Mouse (Mus musculus) ES-CJ7 (cell line): ENCODE measurements at regions not wholly inside any gene's neighbourhood (a gene's known extent, or its start where the extent isn't known, plus 50 kb on each side); places are given as distances from the start of the nearest gene placed in this dataset.

Experiments
- DNase-seq: peaks from one replicate; pipeline ENCODE4 v3.0.0; 2011; ENCODE audit warnings: low read depth, low spot score

DNA sequence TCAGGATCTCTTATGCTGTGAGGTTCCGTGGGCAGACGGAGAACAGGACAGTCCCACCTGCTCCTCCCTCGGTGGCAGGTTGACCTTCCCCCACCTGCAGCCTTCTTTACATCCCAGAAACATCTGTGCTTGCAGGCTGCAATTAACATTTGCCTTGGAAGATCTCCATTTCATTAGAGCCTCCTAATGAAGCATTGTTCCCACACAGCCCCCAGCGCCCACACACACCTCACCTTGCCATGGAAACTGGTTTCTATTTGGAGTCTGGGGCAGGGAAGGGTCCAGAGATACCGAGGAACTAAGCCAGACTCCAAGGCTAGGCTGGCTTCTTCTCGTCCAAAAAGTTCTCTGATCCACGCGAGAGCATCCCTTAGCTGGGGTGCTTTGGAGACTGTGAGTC is 56.6 kb upstream of the Rpl38 start:
- peak; percentile 73 for DNase-seq

DNA sequence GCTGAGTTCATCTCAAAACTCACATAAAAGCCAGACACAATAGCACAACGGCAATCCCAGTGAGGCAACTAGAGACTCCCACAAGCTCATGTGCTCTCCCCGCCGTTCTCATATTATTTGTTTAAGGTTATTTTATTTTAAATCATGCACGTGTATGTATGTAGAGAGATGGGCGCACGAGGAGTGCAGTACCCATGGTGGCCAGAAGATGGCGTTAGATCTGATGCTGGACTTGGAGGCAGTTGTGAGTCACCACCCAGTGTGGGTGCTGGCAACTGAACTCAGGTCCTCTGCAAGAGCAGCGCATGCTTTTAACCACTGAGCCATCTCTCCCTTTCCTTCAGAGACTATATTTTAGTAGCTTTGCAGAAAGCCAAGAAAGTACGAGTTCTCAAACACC is 60.3 kb upstream of the Rpl38 start:
- no peak for DNase-seq

DNA sequence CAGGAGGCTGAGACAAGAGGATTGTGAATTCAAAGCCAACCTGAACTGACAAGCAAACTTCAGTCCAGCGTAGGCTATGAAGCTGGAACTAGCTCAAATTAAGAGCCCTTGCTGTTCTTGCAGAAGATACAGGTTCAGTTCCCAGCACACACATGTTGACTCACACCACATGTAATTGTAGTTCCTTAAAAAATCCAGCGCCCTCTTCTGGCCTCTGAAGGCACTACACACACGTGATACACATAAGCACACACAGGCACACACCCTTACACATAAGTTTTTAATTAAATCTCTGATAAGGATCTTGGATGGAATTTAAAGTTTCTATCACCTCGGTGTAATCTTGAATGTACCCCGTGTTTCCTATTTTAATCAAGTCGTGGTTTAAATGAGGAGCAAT is 65.2 kb upstream of the Rpl38 start:
- no peak for DNase-seq

- no peak for DNase-seq
These were observed 71.1 kb upstream of the Rpl38 start for GRCm38 (mm10) chr11:114597225-114597624.

DNA sequence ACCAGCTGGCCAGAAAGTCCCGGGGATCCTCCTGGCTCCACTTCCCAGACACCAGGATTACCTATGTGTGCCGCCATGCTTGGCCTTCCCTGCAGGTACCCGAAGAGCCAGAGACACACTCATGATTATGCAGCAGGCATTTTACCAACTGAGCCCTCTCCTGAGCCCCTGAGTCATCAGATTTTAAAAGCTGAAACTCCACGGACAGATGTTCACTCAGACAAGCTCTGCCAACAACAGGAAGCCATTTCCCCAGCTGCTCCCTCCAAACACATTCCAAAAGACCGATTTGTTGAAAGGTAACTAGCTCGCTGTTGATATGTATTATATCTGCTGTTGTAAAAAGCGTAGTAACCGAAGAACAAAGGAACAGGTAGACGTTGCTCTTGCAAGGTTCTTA is 75.4 kb upstream of the Rpl38 start:
- no peak for DNase-seq

GRCm38 (mm10) chr11:114588554-114588953 is 79.8 kb upstream of the Rpl38 start:
- DNase-seq = peak; percentile 98

GRCm38 (mm10) chr11:114587986-114588385 is 80.3 kb upstream of the Rpl38 start:
- peak; percentile 81 for DNase-seq

DNA sequence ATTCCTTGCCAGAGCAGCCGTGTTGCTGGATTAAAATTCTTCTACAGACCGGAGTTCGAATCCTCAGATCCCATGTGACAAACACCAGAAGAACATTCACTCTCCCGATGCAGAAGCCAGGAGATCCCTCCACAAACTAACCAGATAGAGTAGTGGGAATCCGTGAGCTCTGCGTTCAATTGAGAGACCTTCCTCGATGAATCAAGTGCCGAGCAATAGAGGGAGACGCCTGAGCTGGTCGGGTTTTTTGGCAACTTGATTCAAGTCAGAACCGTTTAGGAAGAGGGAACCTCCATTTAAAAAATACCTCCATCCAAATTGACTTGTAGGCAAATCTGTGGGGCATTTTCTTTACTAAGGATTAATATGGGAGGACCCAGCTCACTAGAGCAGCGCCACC is 81.9 kb upstream of the Rpl38 start:
- peak; percentile 53 for DNase-seq

GRCm38 (mm10) chr11:114584804-114585203 is 83.5 kb upstream of the Rpl38 start:
- no peak for DNase-seq

- no peak for DNase-seq
These were observed 84.2 kb upstream of the Rpl38 start for GRCm38 (mm10) chr11:114584146-114584545.

DNA sequence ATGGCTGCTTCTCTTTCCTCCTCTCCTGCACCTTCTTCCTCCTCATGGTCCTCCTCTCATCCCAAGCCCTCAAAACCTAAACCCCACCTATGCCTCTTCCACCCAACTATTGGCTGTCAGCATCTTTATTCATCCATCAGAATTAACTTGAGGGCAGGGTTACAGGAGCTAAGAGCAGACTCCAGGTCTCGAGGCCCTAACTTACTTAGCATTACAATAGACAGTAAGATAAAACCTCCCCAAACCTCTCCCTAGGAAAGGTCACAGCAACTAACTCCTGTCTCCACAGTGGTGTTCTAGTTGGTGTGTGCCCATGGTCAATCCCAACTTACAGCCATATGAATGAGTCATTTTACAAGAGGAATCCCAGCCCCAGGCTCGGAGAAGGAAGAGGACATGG is 88.3 kb upstream of the Rpl38 start:
- peak; percentile 85 for DNase-seq

DNA sequence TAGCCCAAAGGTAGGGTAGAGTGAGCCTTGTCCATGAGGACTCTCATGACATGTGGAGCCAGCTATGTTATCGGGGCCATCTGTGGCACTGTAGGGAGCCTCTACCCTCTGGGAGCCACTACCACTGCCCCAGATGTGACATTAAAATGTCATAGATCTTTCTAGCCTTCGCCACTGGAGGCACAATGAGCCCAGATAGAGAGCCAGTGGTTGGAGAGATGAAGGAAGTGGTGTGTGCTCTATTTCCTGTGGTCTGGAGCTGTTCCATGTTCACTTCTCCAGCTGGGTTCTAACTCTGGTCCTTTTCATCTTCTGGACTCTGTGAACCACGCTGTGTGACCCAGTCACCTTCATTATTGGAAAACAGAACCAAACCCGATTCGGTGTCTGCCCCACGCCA is 89.8 kb upstream of the Rpl38 start:
- DNase-seq = no peak

DNA sequence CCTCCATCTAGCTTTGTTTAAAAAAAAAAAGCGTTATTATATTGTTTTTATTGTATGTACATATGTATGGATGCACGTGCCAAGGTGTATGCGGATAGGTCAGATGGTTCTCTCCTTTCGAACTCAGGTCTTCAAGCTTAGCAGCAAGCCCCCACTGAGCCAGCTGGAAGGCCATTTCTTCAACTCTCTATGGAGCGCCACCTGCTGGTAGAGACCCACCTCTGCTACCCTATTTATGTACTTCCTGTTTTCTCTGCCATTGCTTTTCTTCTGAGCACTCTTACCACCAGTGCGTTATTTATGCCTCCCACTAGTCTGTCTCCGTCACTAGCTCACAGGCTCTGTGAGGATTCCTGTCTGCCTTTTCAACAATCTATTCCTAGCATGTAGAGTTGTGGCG is 91.5 kb upstream of the Rpl38 start:
- peak; percentile 87 for DNase-seq

DNA sequence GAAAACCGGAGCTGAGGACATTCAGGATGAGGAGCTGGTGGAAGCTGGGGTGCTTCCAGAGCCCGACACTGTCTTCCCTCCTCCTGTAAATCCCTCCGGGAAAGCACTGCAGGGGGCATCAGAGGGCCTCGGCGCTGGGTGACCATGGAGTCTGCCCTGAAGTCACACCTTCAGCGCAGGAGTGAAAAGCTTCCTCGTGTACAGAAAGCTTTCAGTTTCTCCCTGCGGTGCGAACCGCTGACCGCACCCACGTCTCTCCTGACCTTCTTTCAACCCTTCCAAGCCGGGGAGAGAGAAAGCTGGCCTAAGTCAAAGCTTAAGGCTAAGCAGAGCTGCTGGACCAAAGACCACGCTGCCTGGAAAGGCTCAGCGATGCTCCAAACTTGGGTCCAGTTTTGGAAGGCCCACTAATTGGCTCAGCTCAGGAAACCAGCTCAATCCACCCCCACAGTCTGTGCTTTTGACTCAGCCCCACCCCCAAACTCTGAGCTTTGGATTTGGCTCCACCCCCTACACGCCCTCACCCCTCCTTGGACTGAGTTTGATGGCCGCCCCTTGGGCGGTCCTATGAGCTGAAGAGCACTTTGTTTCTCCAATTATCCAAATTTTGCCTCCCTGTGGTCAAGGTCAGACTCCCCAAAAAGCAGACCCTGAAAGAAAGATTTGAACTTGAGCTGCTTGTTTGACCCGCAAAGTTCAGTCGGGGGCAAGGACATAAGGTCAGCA is 97.0 kb upstream of the Rpl38 start:
- peak; percentile 96 for DNase-seq

GRCm38 (mm10) chr11:114570076-114570475 is 98.2 kb upstream of the Rpl38 start:
- peak; percentile 93 for DNase-seq

GRCm38 (mm10) chr11:114567814-114568800 is 100.2 kb upstream of the Rpl38 start:
- DNase-seq = peak; percentile 86

DNA sequence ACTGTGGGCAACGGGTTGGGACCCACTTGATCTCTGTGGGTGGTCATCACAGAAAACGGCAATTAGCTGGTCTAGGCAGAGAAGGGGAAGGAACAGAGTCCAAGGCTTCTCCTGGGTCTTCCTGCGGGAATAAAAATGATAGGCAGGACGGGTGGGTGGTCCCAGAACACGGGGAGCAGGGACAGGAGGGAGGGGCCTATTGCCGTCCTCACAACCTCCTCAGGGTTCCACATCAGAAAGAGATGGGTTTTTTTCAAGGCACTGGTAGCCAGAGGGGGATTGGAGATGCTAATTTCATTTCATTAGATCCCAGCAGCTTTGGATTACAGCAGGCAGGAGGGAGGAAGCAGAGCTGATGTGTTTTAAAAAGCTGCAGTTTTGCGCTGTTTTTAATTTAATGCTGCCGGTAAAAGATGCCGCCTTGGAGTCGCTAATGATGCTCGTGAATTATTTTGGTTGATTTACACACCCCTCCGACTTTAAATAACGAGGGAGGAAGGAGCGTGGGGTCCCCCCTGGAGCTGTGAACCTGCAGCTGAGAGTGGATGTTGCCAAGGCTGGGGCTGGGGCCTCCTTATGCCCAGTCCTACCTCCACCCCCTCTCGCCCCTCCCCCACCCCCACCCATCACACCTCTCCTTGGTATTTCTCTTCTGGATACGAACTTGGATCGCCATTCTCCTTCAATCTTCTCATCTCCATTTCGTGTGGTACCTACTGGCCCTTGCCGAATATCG is 101.1 kb upstream of the Rpl38 start:
- DNase-seq = peak; percentile 62

DNA sequence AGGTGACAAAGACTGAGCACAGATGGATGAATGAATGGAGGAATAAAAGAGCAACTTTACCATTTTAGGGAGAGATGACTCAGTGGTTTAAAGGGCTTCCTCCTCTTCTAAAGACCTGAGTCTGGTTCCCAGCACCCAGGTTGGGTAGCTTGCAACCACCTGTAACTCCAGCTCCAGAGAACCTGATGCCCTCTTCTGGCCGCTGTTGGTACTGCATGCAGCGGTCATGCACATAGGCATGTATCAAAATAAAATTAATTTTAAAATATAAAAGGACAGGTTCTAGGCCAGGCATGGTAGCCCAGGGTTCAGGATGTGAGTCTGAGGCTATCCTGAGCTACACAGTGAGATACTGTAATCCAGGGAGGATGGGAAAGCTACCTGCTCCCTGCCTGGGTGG is 103.4 kb upstream of the Rpl38 start:
- no peak for DNase-seq

- no peak for DNase-seq
These were observed 105.2 kb upstream of the Rpl38 start for GRCm38 (mm10) chr11:114563172-114563571.

GRCm38 (mm10) chr11:114554576-114554975 is 113.7 kb upstream of the Rpl38 start:
- peak; percentile 83 for DNase-seq

GRCm38 (mm10) chr11:114553992-114554391 is 114.3 kb upstream of the Rpl38 start:
- peak; percentile 79 for DNase-seq

- no peak for DNase-seq
These were observed 116.1 kb upstream of the Rpl38 start for GRCm38 (mm10) chr11:114552176-114552575.
